Mouse (Mus musculus) spleen, adult 18-20 months (tissue): Measurements from ENCODE around the gene Pla2g15.
A peak's percentile ranks its signal among the peaks of the same experiment; 100 is the strongest.

Source experiments
- DNase-seq, 2 experiments: peaks; one replicate each; pipeline ENCODE4 v3.0.0; 2022; ENCODE audit warnings: mixed read lengths in 2 of 2

Pla2g15 gene

DNA sequence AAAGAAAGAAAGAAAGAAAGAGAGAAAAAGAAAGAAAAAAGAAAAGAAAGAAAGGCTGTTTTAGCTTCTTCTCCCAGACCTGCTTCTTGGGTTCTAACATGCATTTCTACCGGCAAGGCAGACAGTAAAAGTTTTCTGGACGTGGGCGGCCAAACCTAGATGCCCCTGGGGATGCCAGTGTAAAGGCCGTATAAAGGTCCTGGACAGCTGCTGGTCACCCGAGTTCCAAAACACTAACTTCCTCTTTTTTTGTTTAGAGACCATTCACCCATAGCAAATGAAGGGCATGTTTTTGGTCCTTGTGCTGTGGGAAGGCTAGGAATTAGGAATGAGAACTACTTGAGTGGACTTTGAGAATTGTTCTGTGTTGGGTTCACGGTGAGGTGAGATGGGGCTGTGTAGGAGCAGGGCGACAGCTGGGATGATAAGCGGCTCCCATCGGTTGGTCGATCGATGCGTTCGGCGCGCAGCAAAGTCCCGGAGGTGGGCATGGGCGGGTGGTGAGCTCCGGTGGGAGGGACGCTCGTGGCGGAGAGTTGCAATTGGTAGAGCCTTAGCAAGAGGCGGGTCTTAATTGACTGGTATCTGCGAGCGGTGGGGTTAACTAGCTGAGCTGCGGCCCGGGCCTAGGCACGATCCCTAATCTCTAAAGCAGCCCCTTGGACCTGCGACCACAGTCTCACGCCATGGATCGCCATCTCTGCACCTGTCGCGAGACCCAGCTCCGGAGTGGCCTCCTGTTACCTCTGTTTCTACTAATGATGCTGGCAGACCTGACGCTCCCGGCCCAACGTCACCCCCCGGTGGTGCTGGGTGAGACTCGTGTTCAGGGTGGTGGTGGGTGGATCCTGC lies at the start of gene Pla2g15:
Gene Pla2g15, plus strand, starts transcription at position 599 of the 852 bp plus-strand sequence.
- peak; percentile 86 to 89 for DNase-seq

DNA sequence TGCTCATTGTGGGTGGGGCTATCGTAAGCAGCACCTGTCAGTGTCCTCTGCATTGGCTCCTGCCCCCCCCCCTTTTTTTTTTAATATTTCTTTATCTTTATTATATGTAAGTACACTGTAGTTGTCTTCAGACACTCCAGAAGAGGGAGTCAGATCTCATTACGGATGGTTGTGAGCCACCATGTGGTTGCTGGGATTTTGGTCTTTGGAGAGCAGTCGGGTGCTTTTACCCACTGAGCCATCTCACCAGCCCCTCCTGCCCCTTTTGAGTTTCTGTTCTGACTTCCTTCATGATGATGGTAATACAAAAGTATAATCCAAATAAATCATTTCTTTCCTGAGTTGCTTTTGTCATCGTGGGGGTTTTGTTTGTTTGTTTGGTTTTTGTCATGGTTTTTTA lies 47.9 kb upstream of the Pla2g15 start:
- DNase-seq = no peak

DNA sequence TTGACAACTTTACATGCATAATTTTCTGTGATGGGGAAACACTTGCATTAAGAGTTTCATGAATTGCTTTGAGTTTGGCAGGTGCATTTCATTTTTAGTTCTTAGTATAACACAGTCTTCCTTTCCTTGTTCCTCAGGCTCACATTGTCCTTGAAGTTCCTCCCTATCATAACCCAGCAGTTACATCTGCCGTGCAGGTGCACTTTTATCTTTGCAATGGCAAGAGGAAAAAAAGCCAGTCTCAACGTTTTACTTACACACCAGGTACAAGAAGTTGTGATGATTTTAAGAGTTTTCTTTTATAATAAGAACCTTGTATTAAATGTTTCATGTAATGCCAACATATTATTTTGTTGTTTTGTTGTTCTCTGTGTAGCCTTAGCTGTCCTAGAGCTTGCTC lies 46.3 kb upstream of the Pla2g15 start:
- DNase-seq = no peak

DNA sequence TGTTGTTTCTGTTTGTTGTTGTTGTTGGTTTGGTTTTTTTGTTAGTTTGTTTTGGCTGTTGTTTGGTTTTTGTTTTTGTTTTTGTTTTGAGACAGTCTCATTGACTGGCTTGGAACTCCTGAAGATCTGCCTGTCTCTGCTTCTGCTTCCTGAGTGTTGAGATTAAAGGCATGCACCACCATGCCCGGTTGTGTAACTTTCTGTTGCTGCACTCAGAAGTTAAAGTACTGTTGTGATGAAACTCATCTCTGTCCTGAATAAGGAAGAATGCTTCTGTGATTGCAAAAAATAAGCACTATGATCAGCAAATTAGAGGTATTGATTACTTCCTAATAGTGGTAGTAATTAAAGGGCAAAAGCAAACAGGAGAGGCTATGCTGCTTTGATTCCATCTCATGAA lies 44.0 kb upstream of the Pla2g15 start:
- DNase-seq = no peak

DNA sequence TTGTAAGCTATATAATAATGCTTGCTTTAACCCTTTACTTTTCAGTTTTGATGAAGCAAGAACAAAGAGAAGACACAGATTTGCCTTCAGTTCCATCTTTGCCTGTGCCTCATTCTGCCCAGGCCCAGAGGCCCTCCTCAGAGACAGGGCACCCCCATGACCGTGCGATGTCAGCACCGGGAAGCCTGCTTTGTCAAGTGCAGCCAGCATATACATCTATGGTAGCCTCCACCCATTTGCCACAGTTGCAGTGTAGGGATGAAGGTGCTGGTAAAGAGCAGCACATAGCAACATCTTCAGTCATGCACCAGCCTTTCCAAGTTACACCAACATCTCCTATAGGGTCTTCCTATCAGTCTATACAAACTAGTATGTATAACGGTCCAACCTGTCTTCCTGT lies 42.1 kb upstream of the Pla2g15 start:
- DNase-seq = peak in 1 of 2 experiments; percentile 22

DNA sequence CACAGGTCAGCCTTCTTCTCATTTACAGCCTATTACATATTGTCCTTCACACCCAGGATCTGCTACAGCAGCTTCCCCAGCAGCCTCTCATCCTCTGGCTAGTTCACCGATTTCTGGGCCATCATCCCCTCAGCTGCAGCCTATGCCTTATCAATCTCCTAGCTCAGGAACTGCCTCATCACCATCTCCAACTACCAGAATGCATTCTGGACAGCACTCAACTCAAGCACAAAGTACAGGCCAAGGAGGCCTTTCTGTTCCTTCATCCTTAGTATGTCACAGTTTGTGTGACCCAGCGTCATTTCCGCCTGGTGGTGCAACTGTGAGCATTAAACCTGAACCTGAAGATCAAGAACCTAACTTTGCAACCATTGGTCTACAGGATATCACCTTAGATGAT lies 41.5 kb upstream of the Pla2g15 start:
- peak in 1 of 2 experiments; percentile 19 for DNase-seq

DNA sequence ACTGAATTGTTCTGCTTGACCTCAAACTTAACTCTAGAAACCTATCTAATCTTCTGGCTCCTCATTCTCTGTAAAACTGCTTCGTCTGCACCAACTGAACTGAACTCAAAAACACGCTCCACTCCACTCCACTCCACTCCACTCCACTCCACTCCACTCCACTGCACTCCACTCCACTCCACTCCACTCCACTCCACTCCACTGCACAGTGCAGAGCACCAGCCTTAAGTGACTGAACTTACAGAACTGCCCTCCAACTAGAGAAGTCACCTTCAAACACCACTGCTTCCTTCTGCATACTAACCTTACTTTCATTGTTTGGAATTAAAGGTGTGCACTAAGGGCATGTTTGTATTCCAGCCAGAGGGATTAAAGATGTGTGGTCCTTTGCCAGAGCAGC lies 38.2 kb upstream of the Pla2g15 start:
- DNase-seq = no peak

DNA sequence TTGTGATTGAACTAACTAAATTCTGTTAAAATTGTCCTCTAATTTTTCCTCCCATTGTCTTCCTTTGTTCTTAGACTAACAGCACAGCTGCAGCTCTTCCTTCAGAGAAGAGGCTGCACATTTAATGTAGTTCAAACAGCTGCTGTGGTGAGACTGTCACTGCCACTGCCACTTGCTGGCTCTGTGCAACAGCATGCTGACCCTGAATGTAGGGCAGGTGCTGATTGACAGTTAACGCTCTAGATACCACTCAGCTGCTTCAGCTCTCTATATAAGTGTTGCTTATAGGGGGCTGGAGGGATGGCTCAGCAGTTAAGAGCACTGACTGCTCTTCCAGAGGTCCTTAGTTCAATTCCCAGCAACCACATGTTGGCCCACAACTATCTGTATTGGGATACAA lies 37.7 kb upstream of the Pla2g15 start:
- no peak for DNase-seq

DNA sequence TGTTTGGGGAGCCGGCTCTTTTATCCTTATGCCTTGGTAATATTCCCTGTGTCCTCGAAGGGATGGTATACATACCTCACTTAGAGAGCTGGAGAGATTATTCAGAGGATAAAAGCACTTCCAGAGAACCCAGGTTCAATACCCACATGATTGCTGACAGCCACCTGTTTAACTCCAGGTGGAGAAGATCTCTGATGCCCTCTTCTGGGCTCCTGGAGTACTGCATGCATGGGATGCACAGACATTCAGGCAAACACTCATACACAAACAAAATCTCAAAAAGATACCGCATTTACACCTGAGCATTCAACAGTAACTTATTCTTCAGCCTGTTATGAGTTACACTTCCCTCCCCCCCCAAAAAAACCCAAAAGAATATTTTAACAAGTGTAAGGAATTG lies 34.3 kb upstream of the Pla2g15 start:
- peak in 1 of 2 experiments; percentile 57 for DNase-seq

DNA sequence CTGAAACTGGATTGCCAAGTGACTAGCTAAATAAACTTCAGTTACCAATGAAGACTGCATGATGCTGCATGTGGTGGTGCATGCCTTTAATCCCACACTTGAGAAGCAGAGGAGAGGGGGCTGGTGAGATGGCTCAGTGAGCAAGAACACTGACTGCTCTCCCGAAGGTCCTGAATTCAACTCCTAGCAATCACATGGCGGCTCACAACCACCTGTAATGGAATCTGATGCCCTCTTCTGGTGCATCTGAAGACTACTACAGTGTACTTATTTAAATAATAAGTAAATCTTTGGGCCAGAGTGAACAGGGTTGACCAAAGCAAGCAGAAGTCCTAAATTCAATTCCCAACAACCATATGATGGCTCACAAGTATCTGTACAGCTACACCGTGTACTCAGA lies 26.8 kb upstream of the Pla2g15 start:
- no peak for DNase-seq

DNA sequence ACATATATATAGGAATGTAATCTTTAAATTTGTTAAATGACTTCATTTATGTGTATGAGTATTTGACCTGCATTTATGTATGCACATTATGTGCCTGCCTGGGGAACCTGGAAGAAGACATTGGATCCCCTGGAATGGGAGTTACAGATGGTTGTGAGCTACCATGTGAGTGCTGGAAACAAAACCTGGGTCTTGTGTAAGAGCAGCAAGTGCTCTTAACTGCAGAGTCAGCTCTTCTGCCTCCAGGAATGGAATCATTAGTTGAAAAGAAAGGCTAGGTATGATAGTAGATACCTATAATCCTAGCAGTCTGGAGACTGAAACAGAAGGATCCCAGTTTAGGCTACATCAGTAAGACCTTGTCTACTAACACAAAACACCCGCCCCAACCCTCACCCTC lies 24.1 kb upstream of the Pla2g15 start:
- DNase-seq = no peak

DNA sequence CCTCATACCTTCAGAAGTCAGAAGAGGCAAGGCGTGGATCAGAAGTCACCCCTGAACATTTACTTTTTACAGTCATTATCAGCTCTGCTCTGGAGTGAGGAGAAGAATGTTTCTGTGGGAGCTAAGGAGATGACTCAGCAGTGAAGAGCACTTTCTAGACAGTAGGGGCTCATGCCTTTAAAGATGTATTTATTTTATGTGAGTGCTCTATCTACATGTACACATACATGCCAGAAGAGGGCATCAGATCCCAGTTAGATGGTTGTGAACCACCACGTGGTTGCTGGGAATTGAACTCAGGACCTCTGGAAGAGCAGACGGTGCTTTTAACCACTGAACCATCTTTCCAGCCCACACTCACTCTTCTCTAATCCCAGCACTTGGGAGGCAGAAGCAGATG lies 23.1 kb upstream of the Pla2g15 start:
- DNase-seq = no peak

DNA sequence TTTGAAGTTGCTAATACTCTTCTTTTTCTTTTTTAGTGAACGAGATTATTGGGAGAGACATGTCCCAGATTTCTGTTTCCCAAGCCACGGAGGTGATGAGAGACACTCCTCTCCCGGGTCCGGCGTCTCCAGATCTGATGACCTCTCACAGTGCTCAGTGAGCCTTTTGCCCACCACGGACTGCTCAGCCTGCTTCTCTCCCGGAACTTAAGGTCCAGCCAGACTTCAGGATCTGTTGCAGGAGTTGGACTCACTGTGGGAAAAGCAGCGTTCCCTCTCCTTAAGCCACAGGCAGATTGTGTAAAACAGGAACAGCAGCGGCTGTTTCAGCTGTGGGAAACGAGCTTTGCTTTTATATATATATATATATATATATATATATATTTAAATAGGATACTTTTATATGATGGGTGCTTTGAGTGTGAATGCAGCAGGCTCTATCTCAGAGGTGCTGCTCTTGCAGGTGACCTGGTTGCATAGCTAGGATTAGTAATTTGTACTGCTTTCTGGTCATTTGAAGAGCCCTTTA lies 22.3 kb upstream of the Pla2g15 start:
- no peak for DNase-seq

DNA sequence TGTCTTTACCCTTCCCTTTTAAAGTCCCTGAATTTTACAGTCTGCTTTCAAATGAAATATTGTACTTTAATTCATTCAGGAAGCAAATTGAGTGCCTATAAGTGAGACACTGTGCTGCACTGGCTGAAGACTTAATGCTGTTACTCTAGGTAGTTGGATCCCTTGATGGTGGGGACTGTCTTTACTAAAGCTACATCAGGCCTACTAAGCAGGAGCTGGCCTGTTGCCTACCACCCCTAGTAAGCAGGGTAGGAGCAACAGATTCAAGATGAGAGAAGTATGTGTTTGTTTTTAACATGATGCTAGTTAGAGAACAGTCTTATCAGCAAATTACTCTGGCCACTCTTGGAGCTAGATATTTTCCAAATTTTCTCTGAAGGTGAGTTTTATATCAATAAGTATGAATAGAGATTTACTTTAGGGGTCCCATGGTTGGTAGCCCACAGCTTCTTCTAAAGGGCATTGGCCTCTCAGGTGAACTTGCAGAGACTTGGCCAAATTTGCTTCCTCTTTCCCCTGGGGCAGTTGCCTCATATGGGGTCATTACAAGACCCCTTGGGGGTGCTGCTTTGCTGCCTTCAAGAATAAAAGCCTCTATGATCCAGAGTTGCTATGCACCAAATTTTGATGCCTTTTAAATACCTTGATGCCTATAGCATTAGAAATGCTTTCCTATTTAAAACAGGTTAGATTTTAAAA lies 20.8 kb upstream of the Pla2g15 start:
- no peak for DNase-seq

DNA sequence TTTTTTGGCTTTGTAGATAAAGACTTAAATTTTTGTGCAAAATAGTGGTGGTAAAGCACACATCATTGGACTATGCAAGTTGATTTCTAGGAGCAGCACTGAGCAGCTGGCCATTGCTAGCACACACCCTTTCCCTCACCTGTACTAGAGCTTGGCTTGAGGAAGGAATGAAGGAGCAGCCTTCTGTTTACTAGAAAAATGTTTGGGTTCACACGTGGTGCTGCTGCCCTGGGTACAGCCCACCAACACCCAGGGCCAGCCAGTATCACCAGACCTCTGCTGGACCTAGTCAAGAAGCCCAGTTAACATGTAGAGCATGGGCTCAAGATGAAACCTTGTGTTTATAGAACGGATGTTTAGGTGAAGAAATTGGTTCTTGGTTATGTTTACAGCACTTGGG lies 20.2 kb upstream of the Pla2g15 start:
- DNase-seq = no peak

DNA sequence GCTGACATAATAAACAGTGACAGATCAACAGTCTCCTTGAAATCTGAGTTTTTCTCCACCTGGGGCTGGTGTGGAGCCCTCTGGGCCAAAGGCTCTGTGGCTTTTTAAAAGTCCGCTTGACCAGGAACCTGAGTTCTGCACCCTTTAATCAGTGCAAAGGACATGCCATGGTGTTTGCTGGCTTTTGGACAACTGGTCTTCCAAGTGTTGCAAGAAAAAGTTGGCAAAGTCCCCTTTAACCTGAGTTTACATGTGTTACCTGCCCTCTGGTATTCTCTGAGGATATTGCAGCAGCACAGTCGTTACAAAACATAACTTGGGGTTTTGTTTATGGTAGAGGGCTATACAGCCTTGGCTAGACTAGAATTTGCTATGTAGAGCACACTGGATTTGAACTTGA lies 19.7 kb upstream of the Pla2g15 start:
- DNase-seq = no peak

DNA sequence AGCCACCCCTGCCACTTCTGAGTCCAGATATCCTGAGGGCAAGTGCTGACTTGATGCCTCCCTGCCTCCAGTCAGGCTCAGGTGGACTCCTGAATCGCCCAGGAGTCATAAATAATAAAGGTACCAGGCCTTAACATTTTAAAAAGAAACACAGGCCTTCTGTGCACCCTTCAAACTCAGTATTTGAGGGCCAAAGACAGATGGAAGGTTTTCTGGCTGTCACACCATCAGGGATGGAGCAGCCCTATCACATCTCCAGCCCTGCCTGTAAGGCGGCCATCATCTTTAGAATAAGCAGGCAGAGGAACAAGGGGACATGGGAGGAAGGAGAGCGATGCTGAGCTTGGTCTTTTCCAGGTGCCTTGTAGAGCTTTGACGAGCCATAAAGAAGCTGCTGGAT lies 19.2 kb upstream of the Pla2g15 start:
- DNase-seq = no peak

DNA sequence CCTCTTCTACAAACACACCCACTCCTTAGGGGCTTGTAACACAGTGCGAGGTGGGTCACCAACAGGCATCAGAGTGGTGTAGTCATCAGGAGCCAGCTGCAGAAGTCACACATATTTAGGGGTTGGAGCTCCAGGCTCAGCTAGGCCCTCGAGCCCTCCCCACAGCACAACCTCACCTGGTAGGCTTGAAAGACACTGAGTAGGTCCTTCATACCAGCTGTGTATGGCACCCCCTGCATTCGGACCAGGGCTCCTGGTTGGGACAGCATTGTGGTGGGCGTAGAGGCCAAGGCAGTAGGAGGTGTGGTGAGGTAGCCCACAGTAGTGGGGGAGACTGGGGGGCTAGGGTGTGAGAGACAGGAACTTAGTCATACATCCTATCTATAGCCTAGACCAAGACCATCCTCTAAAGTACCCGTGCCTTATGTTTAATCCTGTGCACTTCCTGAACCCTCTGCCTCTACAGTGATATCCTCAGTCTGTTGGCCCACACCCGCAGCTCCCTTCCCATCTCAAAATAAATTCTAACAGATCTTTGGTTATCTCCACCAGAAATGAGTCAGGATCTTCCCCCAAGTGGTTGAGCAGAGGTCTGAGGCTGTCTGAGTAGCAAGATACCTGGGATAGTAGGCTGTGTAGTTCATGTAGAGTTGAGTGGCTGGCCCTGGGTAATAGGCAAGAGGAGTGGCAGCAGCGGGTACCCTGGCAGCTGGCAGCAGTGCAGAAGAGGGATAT lies 18.5 kb upstream of the Pla2g15 start:
- DNase-seq = no peak

DNA sequence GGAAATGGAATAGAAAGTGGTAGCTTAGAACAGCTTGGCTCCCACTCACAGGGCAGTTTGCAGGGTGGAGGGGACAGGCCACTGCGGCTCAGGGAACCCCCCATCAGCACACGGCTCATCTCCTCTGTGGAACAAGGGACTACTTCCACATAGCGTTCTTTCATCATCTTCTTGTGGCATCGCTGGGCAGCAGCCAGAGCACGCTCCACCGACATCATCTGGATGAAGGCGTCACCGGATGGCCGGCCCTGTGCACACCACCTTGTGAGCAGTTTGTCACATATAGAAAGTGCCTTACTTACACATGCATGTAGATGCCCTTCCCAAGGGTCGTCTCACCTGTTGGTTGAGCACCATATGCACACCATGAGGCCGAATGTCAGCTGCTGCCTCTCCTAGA lies 17.8 kb upstream of the Pla2g15 start:
- DNase-seq = no peak

DNA sequence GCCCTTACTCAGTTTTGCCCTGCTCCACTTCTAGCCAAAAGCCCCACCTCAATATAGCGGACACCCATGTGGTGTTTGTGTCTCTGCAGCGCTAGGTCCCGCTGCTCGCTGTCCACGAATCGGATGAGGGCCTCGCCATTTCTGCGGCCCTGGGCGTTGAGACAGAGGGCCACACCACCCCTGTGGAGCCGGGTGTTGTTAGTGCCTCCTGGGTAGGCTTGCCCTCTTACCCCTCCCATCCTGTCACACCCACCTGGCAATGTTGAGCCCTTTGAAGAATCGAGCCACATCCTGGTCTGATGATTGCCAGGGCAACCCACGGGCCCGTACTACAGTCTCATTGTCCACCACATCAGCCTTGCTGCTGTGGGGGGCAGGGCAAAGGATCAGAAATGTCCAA lies 16.7 kb upstream of the Pla2g15 start:
- DNase-seq = no peak

DNA sequence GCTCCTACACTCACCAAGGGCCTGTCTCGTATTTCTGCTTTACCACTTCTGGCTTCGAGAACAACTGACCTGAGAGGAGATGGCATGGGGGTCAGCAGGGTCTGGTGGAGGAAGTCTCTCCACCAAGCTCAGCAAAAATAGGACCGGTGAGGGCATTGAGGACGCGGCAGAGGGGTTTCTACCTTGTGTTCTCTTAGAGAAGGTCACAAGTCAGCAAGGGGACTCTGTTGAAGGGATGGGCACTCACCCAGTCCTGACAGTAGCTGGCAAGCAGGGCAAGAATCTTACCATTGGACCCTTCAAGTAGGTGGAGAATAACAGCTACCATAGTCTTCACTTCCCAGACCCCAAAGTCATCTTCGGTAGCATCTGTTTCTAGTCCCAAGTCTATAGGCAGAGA lies 16.3 kb upstream of the Pla2g15 start:
- no peak for DNase-seq

DNA sequence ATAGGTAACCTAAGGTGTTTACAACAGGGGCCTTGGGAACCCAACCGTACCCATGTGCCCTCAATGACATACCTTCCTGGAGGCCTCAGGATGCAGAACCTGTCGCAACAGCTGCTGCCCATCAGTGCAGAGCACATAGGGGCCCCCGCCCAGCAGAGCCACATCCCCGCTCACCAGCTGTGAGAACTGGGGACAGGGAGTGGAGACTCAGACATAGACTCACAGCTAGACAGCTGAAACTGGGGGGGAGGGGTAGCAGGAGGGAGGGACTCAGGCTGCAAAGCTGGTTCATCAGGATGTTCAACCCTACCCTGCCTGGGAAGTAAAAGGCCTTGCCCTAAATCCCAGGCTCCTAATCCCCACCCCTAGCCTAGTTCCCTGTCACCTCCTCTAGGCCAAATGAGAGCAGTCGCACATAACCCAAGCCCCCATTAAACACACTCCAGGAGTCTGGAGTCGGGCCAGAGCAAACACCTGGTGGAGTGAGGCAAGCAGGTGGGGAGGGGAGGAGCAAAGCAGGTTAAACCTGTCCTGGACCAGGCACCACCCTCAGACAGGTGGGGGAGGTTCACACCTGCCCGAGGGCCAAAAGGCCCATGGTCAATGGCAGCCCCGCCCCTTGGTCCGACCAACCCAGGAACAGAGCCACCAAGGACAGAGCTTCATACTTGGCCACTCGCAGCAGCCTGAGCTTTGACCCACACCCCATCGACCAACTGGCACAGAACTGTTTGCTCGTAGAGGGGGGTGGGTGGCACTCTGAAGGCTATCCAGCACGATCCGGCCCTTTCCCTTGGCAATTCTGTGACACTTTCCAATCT lies 15.2 kb upstream of the Pla2g15 start:
- DNase-seq = no peak

DNA sequence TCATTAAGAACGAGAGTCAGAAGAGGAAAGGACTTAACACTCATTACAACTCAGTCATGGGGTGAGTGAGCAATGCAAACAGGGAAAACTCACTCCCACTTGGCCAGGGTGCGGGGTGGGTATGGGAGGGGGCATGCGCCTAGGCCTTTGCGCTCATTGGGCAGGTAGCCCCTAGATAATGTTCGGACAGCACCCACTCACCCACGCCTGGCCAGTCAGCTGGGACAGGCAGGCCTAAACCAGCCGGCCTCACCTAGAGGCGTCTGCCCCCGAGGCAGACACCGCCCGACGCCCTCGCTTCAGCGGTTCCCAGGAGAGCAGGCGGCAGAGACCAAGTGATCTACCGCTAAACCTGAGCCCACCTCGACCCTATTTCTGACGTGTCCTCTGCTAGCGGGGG lies 14.5 kb upstream of the Pla2g15 start:
- DNase-seq = no peak
